Mouse (Mus musculus) layer of hippocampus, adult 9-10 months (tissue): Measurements from ENCODE around the gene Etfbkmt.
"Not testable (repeated sequence)": the region's sequence is repeated elsewhere in the genome, so short reads cannot be mapped to it uniquely, and the experiment has no call there.

Source experiments
- DNase-seq: peaks from one replicate; pipeline ENCODE4 v3.0.0; 2022; ENCODE audit warnings: low spot score

The Etfbkmt gene

GRCm38 (mm10) chr6:149134391-149135150 is 5.1 kb upstream of the Etfbkmt start:
- no peak for DNase-seq

DNA sequence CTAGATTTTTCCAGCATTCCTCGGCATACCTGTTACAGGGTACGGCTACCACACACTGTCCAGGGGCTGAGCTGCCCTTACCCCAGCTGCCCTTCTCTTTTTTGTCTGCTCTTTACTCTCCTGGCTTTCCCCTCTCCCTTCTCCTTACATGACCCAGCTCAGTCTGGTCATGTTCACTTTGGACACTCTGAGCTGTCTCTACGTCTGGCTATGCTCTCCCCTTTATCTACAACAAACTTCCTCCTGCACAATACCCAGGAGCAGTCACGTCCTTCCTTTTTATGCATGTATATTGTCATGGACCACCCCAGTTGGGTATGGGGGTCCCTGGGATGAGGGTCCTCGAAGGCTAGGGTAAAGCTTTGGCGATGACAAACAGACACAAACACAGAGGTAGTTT is 4.0 kb upstream of the Etfbkmt start:
- DNase-seq, result no peak

GRCm38 (mm10) chr6:149137936-149138335 is 1.7 kb upstream of the Etfbkmt start:
- DNase-seq, result no peak

DNA sequence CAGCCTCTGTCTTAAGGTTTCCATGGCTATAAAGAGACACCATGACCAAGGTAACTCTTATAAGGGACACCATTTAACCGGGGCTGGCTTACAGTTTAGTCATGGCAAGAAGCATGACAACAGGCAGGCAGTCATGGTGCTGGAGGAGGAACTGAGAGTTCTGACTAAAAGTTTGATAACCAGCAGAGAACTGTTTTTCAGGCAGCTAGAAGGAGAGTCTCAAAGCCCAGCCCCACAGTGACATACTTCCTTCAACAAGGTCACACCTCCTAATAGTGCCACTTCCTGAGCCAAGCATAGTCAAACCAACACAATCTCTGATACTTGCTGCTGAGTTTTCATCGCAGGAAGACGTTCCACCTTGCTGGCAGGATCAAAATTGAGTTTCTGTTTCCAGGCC is 638 bp upstream of the Etfbkmt start:
- no peak for DNase-seq

GRCm38 (mm10) chr6:149141393-149142173 is 1.9 kb downstream of the Etfbkmt start:
- peak; percentile 36 for DNase-seq

DNA sequence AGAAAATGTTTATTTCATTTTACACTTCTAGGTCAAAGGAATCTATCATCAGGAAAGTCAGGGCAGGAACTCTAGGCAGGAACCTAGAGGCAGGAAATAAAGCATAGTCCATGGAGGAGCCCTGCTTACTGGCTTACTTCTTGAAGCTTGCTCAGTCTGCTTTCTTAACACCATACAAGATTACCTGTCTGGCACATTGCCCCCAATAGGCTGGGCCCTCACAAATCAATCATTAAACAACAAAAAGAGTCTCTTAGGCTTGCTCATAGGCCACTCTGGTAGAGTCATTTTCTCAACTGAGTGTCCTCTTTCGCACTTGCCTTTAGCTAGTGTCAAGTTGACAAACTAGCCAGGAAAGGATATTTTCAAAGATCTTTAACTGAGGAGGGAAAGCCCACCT is 5.5 kb downstream of the Etfbkmt start:
- DNase-seq, result no peak

- no peak for DNase-seq
Observed at GRCm38 (mm10) chr6:149148436-149149229, 9.0 kb downstream of the Etfbkmt start.

DNA sequence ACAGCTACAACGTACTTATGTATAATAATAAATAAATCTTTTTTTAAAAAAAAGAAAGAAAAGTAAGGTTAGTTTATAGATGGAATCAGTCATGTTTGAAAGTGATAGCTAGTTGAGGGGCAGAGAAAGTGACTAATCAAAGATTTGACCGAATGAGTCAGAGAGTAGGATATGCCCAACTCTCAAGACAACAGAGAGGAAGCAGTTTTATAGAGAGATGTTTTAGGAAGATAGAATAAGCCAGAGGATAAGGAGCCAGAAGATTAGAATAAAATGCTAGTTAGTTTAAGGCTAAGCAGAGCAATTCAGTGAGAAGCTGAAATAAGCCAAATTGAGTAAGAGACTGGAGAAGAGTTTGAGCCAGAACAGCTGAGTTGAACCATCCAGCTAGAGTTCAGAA is 12.5 kb downstream of the Etfbkmt start:
- DNase-seq, result no peak

- no peak for DNase-seq
Observed at GRCm38 (mm10) chr6:149153473-149154115, 13.9 kb downstream of the Etfbkmt start.

DNA sequence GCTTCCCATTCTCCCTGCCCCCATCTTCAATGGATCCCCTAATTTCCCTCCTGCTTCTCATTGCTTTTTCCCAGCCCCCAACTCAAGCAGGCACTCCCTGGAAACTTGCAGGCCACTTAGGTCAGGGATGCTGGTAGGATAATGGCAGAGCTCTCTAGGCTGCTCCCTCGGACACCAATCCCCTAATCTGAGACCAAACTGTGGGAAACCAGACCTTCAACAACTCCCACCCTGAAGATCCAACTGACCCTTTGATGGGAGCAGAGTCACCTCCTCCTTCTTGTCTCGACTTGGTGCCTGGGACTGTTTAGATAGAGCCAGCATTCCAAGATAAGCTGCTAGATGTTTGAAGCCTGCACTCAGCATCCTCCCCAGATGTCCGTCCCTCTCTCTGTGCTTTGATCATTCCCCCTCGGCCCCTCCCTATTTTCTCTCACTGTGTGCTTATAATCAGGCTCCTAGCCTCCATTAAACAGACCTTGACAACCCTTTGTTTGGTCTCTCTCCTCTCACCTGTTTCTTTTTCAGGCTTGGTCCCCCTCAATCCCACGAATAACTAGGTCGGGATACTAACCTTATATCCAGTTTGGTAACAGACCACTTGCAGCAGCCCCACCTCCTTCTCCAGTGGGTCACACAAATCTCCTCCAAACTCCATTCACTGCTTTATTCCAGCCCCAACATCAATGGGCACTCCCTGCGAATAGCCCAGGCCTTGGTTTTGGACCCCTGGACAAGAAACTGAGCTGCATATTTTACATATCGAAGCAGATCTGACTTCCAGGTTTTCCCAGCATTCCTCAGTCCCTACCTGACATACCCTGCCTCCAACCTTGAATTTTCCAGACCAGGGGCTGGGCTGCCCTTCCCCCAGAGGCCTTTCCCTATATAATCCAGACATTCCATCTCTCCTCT is 14.7 kb downstream of the Etfbkmt start:
- DNase-seq, result no peak

- no peak for DNase-seq
Observed at GRCm38 (mm10) chr6:149155031-149155841, 15.6 kb downstream of the Etfbkmt start.

DNA sequence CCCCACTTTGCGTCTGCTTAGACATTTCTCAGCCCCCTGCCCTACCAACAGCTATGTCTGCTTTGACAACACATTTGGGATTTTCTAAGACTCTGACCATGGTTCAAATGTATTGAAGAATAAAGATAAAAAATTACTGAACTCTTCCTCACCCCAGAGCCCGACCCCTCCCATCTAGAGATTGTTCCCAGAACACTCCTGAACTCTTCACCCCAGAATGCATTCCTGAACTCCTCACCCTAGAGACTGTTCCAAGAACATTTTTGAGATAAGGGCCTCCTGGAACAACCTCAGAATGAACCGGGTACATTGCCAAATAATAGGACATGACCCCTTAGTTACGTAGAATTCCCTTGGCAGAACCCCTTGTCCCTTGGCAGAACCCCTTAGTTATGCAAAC is 27.4 kb downstream of the Etfbkmt start:
- DNase-seq, result not testable (repeated sequence)

DNA sequence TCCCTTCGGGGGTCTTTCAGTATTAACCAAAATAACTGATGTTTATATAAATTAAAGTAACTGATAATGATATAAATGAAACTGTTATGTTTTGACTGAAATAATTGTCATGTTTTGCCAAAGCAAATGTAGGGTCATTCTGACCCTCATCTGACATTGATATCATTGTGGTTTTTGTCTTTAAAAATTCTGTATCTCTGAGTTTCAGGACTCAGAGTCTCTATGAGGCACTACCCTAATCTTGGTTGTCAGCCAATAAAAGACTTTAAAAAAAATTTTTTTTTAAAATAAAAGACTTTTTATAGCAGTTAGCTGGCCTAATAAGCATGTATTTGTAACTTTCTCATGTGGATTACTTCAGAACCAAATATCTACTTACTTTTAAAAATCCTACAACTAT is 28.0 kb downstream of the Etfbkmt start:
- DNase-seq, result no peak

DNA sequence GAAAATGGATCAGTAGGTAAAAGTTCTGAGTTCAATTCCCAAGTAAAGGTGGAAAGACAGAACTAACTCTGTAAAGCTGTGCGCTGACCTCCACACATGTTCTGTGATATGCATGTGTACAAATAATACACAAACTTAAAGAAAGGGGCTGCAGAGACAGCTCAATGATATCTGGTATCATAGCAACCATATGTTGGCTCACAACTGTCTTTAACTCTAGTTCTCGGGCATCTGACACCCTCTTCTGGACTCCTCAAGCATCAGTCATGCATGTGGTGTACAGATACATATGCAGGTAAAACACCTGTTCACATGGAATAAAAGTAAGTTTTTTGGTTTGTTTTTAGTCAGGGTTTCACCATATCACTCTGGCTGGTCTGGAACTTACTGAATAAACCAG is 28.8 kb downstream of the Etfbkmt start:
- no peak for DNase-seq

DNA sequence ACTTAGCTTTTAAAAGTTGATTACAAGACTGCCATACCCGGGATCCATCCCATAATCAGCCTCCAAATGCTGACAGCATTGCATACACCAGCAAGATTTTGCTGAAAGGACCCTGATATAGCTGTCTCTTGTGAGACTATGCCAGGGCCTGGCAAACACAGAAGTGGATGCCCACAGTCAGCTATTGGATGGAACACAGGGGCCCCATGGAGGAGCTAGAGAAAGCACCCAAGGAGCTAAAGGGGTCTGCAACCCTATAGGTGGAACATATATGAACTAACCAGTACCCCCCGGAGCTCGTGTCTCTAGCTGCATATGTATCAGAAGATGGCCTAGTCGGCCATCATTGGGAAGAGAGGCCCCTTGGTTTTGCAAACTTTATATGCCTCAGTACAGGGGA is 30.3 kb downstream of the Etfbkmt start:
- DNase-seq, result not testable (repeated sequence)

DNA sequence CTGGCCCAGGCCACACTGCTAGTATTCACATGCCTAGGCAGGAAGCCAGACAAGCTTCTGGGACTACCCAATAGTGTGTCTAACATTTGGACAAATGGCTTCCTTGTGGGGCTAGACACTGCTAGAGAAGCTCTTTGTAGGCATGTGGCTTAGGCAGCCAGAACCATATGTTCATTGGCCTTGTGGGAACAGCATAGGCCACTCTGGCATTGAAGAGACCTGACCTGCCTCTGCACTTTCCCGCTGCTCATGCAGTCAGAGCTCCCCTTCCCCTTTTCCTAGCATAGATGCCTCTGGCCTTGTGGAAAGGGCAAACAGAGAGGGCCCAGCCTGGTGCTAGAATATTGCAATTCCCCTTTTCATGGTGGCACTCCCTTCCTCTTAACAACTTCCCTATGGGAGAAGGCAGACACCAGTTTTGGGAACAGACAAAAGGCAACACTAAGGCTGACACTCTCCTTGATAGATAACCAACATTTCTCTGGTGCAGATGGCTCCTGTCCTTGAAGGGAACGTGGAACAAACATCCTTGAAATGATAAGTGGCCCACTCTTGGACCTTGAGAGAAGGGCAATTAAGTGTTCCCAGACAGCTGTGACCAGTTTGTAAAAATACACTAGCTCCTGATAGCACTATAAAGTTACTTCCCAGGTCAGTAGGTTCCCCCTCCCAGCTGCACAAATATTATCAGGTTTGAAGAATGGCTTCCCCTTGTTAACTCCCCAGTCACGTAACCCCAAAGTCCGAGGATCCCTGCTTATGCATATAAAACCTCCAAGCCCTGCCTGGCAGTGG is 34.4 kb downstream of the Etfbkmt start:
- DNase-seq, result no peak

GRCm38 (mm10) chr6:149174932-149175570 is 35.4 kb downstream of the Etfbkmt start:
- no peak for DNase-seq

- no peak for DNase-seq
Observed at GRCm38 (mm10) chr6:149179064-149179463, 39.4 kb downstream of the Etfbkmt start.

GRCm38 (mm10) chr6:149184007-149184406 is 44.4 kb downstream of the Etfbkmt start:
- DNase-seq, result no peak
